Comparison of ENCODE assay signal across 9 mouse cellular contexts in genomic region chr19:53360265-53360958, GRCm38 (mm10). TPM values are rescaled to one million over a fixed set of nuclear protein-coding genes. Genes with fewer than 3 reads are reported as not detected.
DNase-seq lines count a peak whose midpoint lies in the region; ATAC-seq lines count a peak whose summit lies in the region.
"Had no signal": no experiment of that assay in that cellular context is flagged by ENCODE, and none has a peak within 500 bp of the region (broad histone marks: within the 10 kb centered on the region; RNA-seq: fewer than 3 reads in every experiment).

No protein-coding gene starts in this region.

- intact Hi-C loops in gastrocnemius, postnatal 36 days (cut with DNase I) = loop anchor here (5.0 kb wide), 1 partner anchor 348 kb away; no protein-coding TSS in a partner anchor

- peak; percentile 64 to 69 for DNase-seq in kidney, adult 8-10 months
- DNase-seq in kidney, adult 18-20 months = no peak
- DNase-seq in brain, embryonic 18.5 days (ENCODE audit: low read depth, low spot score) = peak; percentile 36
- DNase-seq in cerebellum, postnatal 14 days = peak; percentile 70 to 78
- peak; percentile 88 for DNase-seq in layer of hippocampus, adult 9-11 months
- DNase-seq in gastrocnemius, postnatal 36 days = no peak
- DNase-seq in embryo, embryonic 9.5 days (ENCODE audit: extremely low spot score) = no peak

- no peak for ATAC-seq in granulocyte monocyte progenitor cell, adult 5-6 weeks (replicated peaks; ENCODE audit: poor library complexity, severe bottlenecking)

RNA-seq across cellular contexts. Expression of gene Gm10197, which starts 11.2 kb away (rescaled TPM):
- total RNA-seq in granulocyte monocyte progenitor cell, adult 5-6 weeks (2014; fragmentation: Nextera tagmentation) = not detected in 2 replicates
- not detected in 2 replicates for total RNA-seq in granulocyte monocyte progenitor cell, adult 5-6 weeks (2017)
- total RNA-seq in gastrocnemius, postnatal 36 days (2021) = not detected
- total RNA-seq: hematopoietic stem cell, adult 5-6 weeks had no signal

RNA-seq across cellular contexts. Expression of gene Smndc1, which starts 30.0 kb away (rescaled TPM):
- total RNA-seq in granulocyte monocyte progenitor cell, adult 5-6 weeks (2014; fragmentation: Nextera tagmentation) = 47.7 and 54.6 TPM in 2 replicates
- total RNA-seq in granulocyte monocyte progenitor cell, adult 5-6 weeks (2017) = 31.1 and 33.4 TPM in 2 replicates
- total RNA-seq in gastrocnemius, postnatal 36 days (2021) = 10 to 100 TPM; 20.9 to 25.2 TPM

RNA-seq across cellular contexts. Expression of gene Mxi1, which starts 50.1 kb away (rescaled TPM):
- 19.6 and 28.2 TPM in 2 replicates for total RNA-seq in granulocyte monocyte progenitor cell, adult 5-6 weeks (2014; fragmentation: Nextera tagmentation)
- 50.7 and 54.9 TPM in 2 replicates for total RNA-seq in granulocyte monocyte progenitor cell, adult 5-6 weeks (2017)
- 10 to 100 TPM; 35.9 to 47.1 TPM for total RNA-seq in gastrocnemius, postnatal 36 days (2021)

Comparison
In these comparisons a context has a peak if more than half of its experiments do, and no peak if none do; other contexts are left out.
1. DNase-seq: peak in kidney, adult 8-10 months (2 of 2), brain, embryonic 18.5 days (single experiment), cerebellum, postnatal 14 days (2 of 2) and layer of hippocampus, adult 9-11 months (single experiment); none in kidney, adult 18-20 months (single experiment), gastrocnemius, postnatal 36 days (0 of 2) and embryo, embryonic 9.5 days (single experiment).